Mouse (Mus musculus): Measurements from ENCODE around the gene Hipk3. TPM values are rescaled to one million over a fixed set of nuclear protein-coding genes. Genes with fewer than 3 reads are reported as not detected.

Hipk3 gene
- total RNA-seq, 2 experiments from 2014 or later: 148 to 153 TPM

- peak in 1 of 2 experiments; percentile 11 for DNase-seq (ENCODE audit: low spot score in 2 of 2)
Measured at GRCm38 (mm10) chr2:104472056-104472455, 22.2 kb downstream of the Hipk3 start.

GRCm38 (mm10) chr2:104471161-104471560, 23.1 kb downstream of the Hipk3 start:
- no peak for DNase-seq (ENCODE audit: low spot score in 2 of 2)

GRCm38 (mm10) chr2:104470536-104470935, 23.7 kb downstream of the Hipk3 start:
- DNase-seq (ENCODE audit: low spot score in 2 of 2): no peak

GRCm38 (mm10) chr2:104468419-104468818, 25.8 kb downstream of the Hipk3 start:
- DNase-seq (ENCODE audit: low spot score in 2 of 2): no peak

- no peak for DNase-seq (ENCODE audit: low spot score in 2 of 2)
Measured at GRCm38 (mm10) chr2:104466908-104467616, 27.2 kb downstream of the Hipk3 start.

GRCm38 (mm10) chr2:104465639-104466430, 28.4 kb downstream of the Hipk3 start:
- DNase-seq (ENCODE audit: low spot score in 2 of 2): no peak

GRCm38 (mm10) chr2:104460021-104460420, 34.2 kb downstream of the Hipk3 start:
- DNase-seq (ENCODE audit: low spot score in 2 of 2): no peak

GRCm38 (mm10) chr2:104458569-104459332, 35.5 kb downstream of the Hipk3 start:
- DNase-seq (ENCODE audit: low spot score in 2 of 2): no peak

GRCm38 (mm10) chr2:104457106-104457505, 37.1 kb downstream of the Hipk3 start:
- no peak for DNase-seq (ENCODE audit: low spot score in 2 of 2)

GRCm38 (mm10) chr2:104450685-104451084, 43.6 kb downstream of the Hipk3 start:
- no peak for DNase-seq (ENCODE audit: low spot score in 2 of 2)

- DNase-seq (ENCODE audit: low spot score in 2 of 2): no peak
Measured at GRCm38 (mm10) chr2:104449191-104449590, 45.1 kb downstream of the Hipk3 start.

- no peak for DNase-seq (ENCODE audit: low spot score in 2 of 2)
Measured at GRCm38 (mm10) chr2:104448201-104448600, 46.0 kb downstream of the Hipk3 start.

- DNase-seq (ENCODE audit: low spot score in 2 of 2): no peak
Measured at GRCm38 (mm10) chr2:104446016-104446415, 48.2 kb downstream of the Hipk3 start.

GRCm38 (mm10) chr2:104444776-104445175, 49.5 kb downstream of the Hipk3 start:
- DNase-seq (ENCODE audit: low spot score in 2 of 2): peak in 1 of 2 experiments; percentile 35

- no peak for DNase-seq (ENCODE audit: low spot score in 2 of 2)
Measured at GRCm38 (mm10) chr2:104442341-104442740, 51.9 kb downstream of the Hipk3 start.

- DNase-seq (ENCODE audit: low spot score in 2 of 2): no peak
Measured at GRCm38 (mm10) chr2:104436226-104436625, 58.0 kb downstream of the Hipk3 start.

- DNase-seq (ENCODE audit: low spot score in 2 of 2): no peak
Measured at GRCm38 (mm10) chr2:104431067-104431466, 63.2 kb downstream of the Hipk3 start.

- no peak for DNase-seq (ENCODE audit: low spot score in 2 of 2)
Measured at GRCm38 (mm10) chr2:104430566-104430965, 63.7 kb downstream of the Hipk3 start.

GRCm38 (mm10) chr2:104426112-104426511, 68.1 kb downstream of the Hipk3 start:
- DNase-seq (ENCODE audit: low spot score in 2 of 2): no peak

GRCm38 (mm10) chr2:104422230-104422629, 72.0 kb downstream of the Hipk3 start:
- no peak for DNase-seq (ENCODE audit: low spot score in 2 of 2)

- no peak for DNase-seq (ENCODE audit: low spot score in 2 of 2)
Measured at GRCm38 (mm10) chr2:104420805-104421204, 73.4 kb downstream of the Hipk3 start.

GRCm38 (mm10) chr2:104419999-104420398, 74.2 kb downstream of the Hipk3 start:
- DNase-seq (ENCODE audit: low spot score in 2 of 2): no peak
